Mouse (Mus musculus): ENCODE data around the gene Ces1c. TPM values are rescaled to one million over a fixed set of nuclear protein-coding genes. Genes with fewer than 3 reads are reported as not detected.
A peak's percentile ranks its signal among the peaks of the same experiment; 100 is the strongest.

Gene Ces1c
- total and polyA plus RNA-seq, 2 experiments from 2014 or later = not detected

GRCm38 (mm10) chr8:93163363-93163762 lies 32.3 kb upstream of the Ces1c start:
- ATAC-seq (ENCODE audit: insufficient read depth, low read depth) (no peak), DNase-seq (ENCODE audit: low spot score) (no peak)
- no peaks in the 10 kb centered on the region for H3K9me3 ChIP-seq (replicated peaks; ENCODE audit: control insufficient read depth, low read length)
- H3K4me1 ChIP-seq (ENCODE audit: control insufficient read depth, insufficient read depth) = no peaks in the 10 kb centered on the region
- H3K4me3 ChIP-seq (ENCODE audit: low read depth, low read length) = no peak overlapping the region
- H3K27me3 ChIP-seq (ENCODE audit: control insufficient read depth, insufficient read depth, low read length) = no peaks in the 10 kb centered on the region
- TF ChIP-seq EP300 (IDR thresholded peaks at IDR 0.05; ENCODE audit: low read depth) = no peak
- TF ChIP-seq CTCF (IDR thresholded peaks at IDR 0.05; ENCODE audit: low read depth) = no peak
- 79% methylated on average over 1 of the region's 1 CpGs for WGBS
- no peak overlapping the region for H3K4me2 ChIP-seq (ENCODE audit: low read depth, low read length)
- no peaks in the 10 kb centered on the region for H3K36me3 ChIP-seq (replicated peaks; ENCODE audit: control insufficient read depth, insufficient read depth, low read length)
- no peak overlapping the region for H3K9ac ChIP-seq (replicated peaks; ENCODE audit: low read depth, low read length)
- H3K27ac ChIP-seq (ENCODE audit: low read depth) = no peak overlapping the region

GRCm38 (mm10) chr8:93151401-93151800 lies 20.3 kb upstream of the Ces1c start:
- H3K9ac ChIP-seq (replicated peaks; ENCODE audit: low read depth, low read length) = no peak overlapping the region
- DNase-seq (ENCODE audit: low spot score) (no peak), ATAC-seq (ENCODE audit: insufficient read depth, low read depth) (no peak)
- no peaks in the 10 kb centered on the region for H3K27me3 ChIP-seq (ENCODE audit: control insufficient read depth, insufficient read depth, low read length)
- H3K36me3 ChIP-seq (replicated peaks; ENCODE audit: control insufficient read depth, insufficient read depth, low read length) = no peaks in the 10 kb centered on the region
- H3K27ac ChIP-seq (ENCODE audit: low read depth) = no peak overlapping the region
- no peak overlapping the region for H3K4me2 ChIP-seq (ENCODE audit: low read depth, low read length)
- H3K9me3 ChIP-seq (replicated peaks; ENCODE audit: control insufficient read depth, low read length) = no peaks in the 10 kb centered on the region
- no peak for TF ChIP-seq CTCF (IDR thresholded peaks at IDR 0.05; ENCODE audit: low read depth)
- no peak for TF ChIP-seq EP300 (IDR thresholded peaks at IDR 0.05; ENCODE audit: low read depth)
- H3K4me1 ChIP-seq (ENCODE audit: control insufficient read depth, insufficient read depth) = no peaks in the 10 kb centered on the region
- WGBS = 93% methylated on average over 1 of the region's 1 CpGs
- H3K4me3 ChIP-seq (ENCODE audit: low read depth, low read length) = no peak overlapping the region

- H3K27me3 ChIP-seq (ENCODE audit: control insufficient read depth, insufficient read depth, low read length) = no peaks in the 10 kb centered on the region
- no peak for DNase-seq (ENCODE audit: low spot score)
- H3K36me3 ChIP-seq (replicated peaks; ENCODE audit: control insufficient read depth, insufficient read depth, low read length) = no peaks in the 10 kb centered on the region
- H3K9me3 ChIP-seq (replicated peaks; ENCODE audit: control insufficient read depth, low read length) = no peaks in the 10 kb centered on the region
- no peak overlapping the region for H3K4me2 ChIP-seq (ENCODE audit: low read depth, low read length)
- H3K4me1 ChIP-seq (ENCODE audit: control insufficient read depth, insufficient read depth) = no peaks in the 10 kb centered on the region
- H3K27ac ChIP-seq (ENCODE audit: low read depth) = no peak overlapping the region
- no peak for ATAC-seq (ENCODE audit: insufficient read depth, low read depth)
- no peak overlapping the region for H3K9ac ChIP-seq (replicated peaks; ENCODE audit: low read depth, low read length)
- no peak overlapping the region for H3K4me3 ChIP-seq (ENCODE audit: low read depth, low read length)
- TF ChIP-seq EP300 (IDR thresholded peaks at IDR 0.05; ENCODE audit: low read depth) (no peak), CTCF (IDR thresholded peaks at IDR 0.05; ENCODE audit: low read depth) (no peak)
These were observed 16.2 kb upstream of the Ces1c start for GRCm38 (mm10) chr8:93147331-93147730.

GRCm38 (mm10) chr8:93140696-93141095 lies 9.6 kb upstream of the Ces1c start:
- Histone ChIP-seq H3K27ac (ENCODE audit: low read depth) (no peak overlapping the region), H3K9ac (replicated peaks; ENCODE audit: low read depth, low read length) (no peak overlapping the region), H3K9me3 (replicated peaks; ENCODE audit: control insufficient read depth, low read length) (no peaks in the 10 kb centered on the region), H3K27me3 (ENCODE audit: control insufficient read depth, insufficient read depth, low read length) (no peaks in the 10 kb centered on the region), H3K4me2 (ENCODE audit: low read depth, low read length) (no peak overlapping the region), H3K4me1 (ENCODE audit: control insufficient read depth, insufficient read depth) (no peaks in the 10 kb centered on the region), H3K4me3 (ENCODE audit: low read depth, low read length) (no peak overlapping the region), H3K36me3 (replicated peaks; ENCODE audit: control insufficient read depth, insufficient read depth, low read length) (no peaks in the 10 kb centered on the region)
- WGBS = 30% methylated on average over 1 of the region's 1 CpGs
- ATAC-seq (ENCODE audit: insufficient read depth, low read depth) = no peak
- no peak for DNase-seq (ENCODE audit: low spot score)
- TF ChIP-seq EP300 (IDR thresholded peaks at IDR 0.05; ENCODE audit: low read depth) (no peak), CTCF (IDR thresholded peaks at IDR 0.05; ENCODE audit: low read depth) (peak; percentile 56)

- TF ChIP-seq EP300 (IDR thresholded peaks at IDR 0.05; ENCODE audit: low read depth) = no peak
- peak; percentile 15; the same call in 1 of the 2 replicates for TF ChIP-seq CTCF (IDR thresholded peaks at IDR 0.05; ENCODE audit: low read depth)
- no peaks in the 10 kb centered on the region for H3K9me3 ChIP-seq (replicated peaks; ENCODE audit: control insufficient read depth, low read length)
- H3K27me3 ChIP-seq (ENCODE audit: control insufficient read depth, insufficient read depth, low read length) = no peaks in the 10 kb centered on the region
- H3K4me1 ChIP-seq (ENCODE audit: control insufficient read depth, insufficient read depth) = no peaks in the 10 kb centered on the region
- no peak overlapping the region for H3K4me3 ChIP-seq (ENCODE audit: low read depth, low read length)
- no peak overlapping the region for H3K4me2 ChIP-seq (ENCODE audit: low read depth, low read length)
- H3K27ac ChIP-seq (ENCODE audit: low read depth) = no peak overlapping the region
- H3K36me3 ChIP-seq (replicated peaks; ENCODE audit: control insufficient read depth, insufficient read depth, low read length) = no peaks in the 10 kb centered on the region
- WGBS = 92% methylated on average over 2 of the region's 2 CpGs
- ATAC-seq (ENCODE audit: insufficient read depth, low read depth) (no peak), DNase-seq (ENCODE audit: low spot score) (no peak)
- H3K9ac ChIP-seq (replicated peaks; ENCODE audit: low read depth, low read length) = no peak overlapping the region
These were observed 1.1 kb upstream of the Ces1c start for GRCm38 (mm10) chr8:93132196-93132595.

GRCm38 (mm10) chr8:93126476-93126875 lies 4.6 kb downstream of the Ces1c start:
- H3K4me1 ChIP-seq (ENCODE audit: control insufficient read depth, insufficient read depth) = no peaks in the 10 kb centered on the region
- no peaks in the 10 kb centered on the region for H3K9me3 ChIP-seq (replicated peaks; ENCODE audit: control insufficient read depth, low read length)
- no peak overlapping the region for H3K4me3 ChIP-seq (ENCODE audit: low read depth, low read length)
- WGBS = 66% methylated on average over 2 of the region's 2 CpGs
- DNase-seq (ENCODE audit: low spot score) (no peak), ATAC-seq (ENCODE audit: insufficient read depth, low read depth) (no peak)
- H3K9ac ChIP-seq (replicated peaks; ENCODE audit: low read depth, low read length) = no peak overlapping the region
- no peak overlapping the region for H3K4me2 ChIP-seq (ENCODE audit: low read depth, low read length)
- no peak for TF ChIP-seq EP300 (IDR thresholded peaks at IDR 0.05; ENCODE audit: low read depth)
- no peaks in the 10 kb centered on the region for H3K27me3 ChIP-seq (ENCODE audit: control insufficient read depth, insufficient read depth, low read length)
- no peak overlapping the region for H3K27ac ChIP-seq (ENCODE audit: low read depth)
- H3K36me3 ChIP-seq (replicated peaks; ENCODE audit: control insufficient read depth, insufficient read depth, low read length) = no peaks in the 10 kb centered on the region

Measured in heart, postnatal 0 days (tissue).